Mouse (Mus musculus): ENCODE measurements at regions not wholly inside any gene's neighbourhood (a gene's known extent, or its start where the extent isn't known, plus 50 kb on each side); places are given as distances from the start of the nearest gene placed in this dataset.

- TF ChIP-seq CTCF (IDR thresholded peaks at IDR 0.05; ENCODE audit: low read depth, low read length) (no peak), GATA1 (IDR thresholded peaks at IDR 0.05; ENCODE audit: borderline replicate concordance, low read length) (no peak), TAL1 (conservative IDR thresholded peaks at IDR 0.05; ENCODE audit: low read depth, low read length) (no peak), POLR2AphosphoS5 (IDR thresholded peaks at IDR 0.05; ENCODE audit: insufficient replicate concordance, low read depth, low read length) (no peak)
Measured at GRCm38 (mm10) chr13:6374570-6375173, 173.3 kb upstream of the Pitrm1 start.

Measured in G1E (cell line).